Mouse (Mus musculus) midbrain, postnatal 0 days (tissue): ENCODE measurements at regions not wholly inside any gene's neighbourhood (a gene's known extent, or its start where the extent isn't known, plus 50 kb on each side); places are given as distances from the start of the nearest gene placed in this dataset.
A peak's percentile ranks its signal among the peaks of the same experiment; 100 is the strongest.

Experiments used
- ATAC-seq: fragments of 200-750 bp; cut with Nextera tagmentation; 2 replicates; pipeline ENCODE4 v1.8.0; 2017; ENCODE audit warnings: moderate number of reproducible peaks, mild to moderate bottlenecking, moderate TSS enrichment, moderate library complexity; ENCODE audit not compliant: low FRiP score
- DNase-seq: peaks from one replicate; pipeline ENCODE4 v3.0.0-alpha.2; 2015; ENCODE audit warnings: low spot score
- H3K27ac ChIP-seq: fragments of 300-500 bp; sonication (generic); 2 replicates; pipeline ENCODE4 v1.5.1; 2014; ENCODE audit warnings: low read depth, mild to moderate bottlenecking, low read length, mixed read lengths
- H3K27me3 ChIP-seq: fragments of 300-500 bp; sonication (generic); 2 replicates; pipeline ENCODE4 v1.6.1; 2014; ENCODE audit warnings: low read length, control low read depth, mixed read lengths; ENCODE audit not compliant: insufficient read depth
- H3K36me3 ChIP-seq: fragments of 300-500 bp; sonication (generic); 2 replicates; pipeline ENCODE4 v1.6.1; 2014; ENCODE audit warnings: low read length, control low read depth, mixed read lengths; ENCODE audit not compliant: insufficient read depth
- H3K4me1 ChIP-seq: fragments of 300-500 bp; sonication (generic); 2 replicates; pipeline ENCODE4 v1.6.1; 2014; ENCODE audit warnings: mild to moderate bottlenecking, control low read depth, antibody characterized with exemption, low read length, mixed read lengths; ENCODE audit not compliant: insufficient read depth
- H3K4me2 ChIP-seq: fragments of 300-500 bp; sonication (generic); 2 replicates; pipeline ENCODE4 v1.6.1; 2014; ENCODE audit warnings: low read depth, mild to moderate bottlenecking, low read length, mixed read lengths; ENCODE audit not compliant: poor library complexity, severe bottlenecking
- H3K4me3 ChIP-seq: fragments of 300-500 bp; sonication (generic); 2 replicates; pipeline ENCODE4 v1.5.1; 2014; ENCODE audit warnings: low read depth, mild to moderate bottlenecking, low read length, moderate library complexity
- H3K9ac ChIP-seq: fragments of 300-500 bp; sonication (generic); replicated peaks from 2 replicates; pipeline ENCODE4 v1.6.1; 2014; ENCODE audit warnings: mild to moderate bottlenecking, low read length, moderate library complexity, mixed read lengths; ENCODE audit not compliant: poor library complexity, severe bottlenecking
- H3K9me3 ChIP-seq: fragments of 300-500 bp; sonication (generic); 2 replicates; pipeline ENCODE4 v1.6.1; 2016; ENCODE audit warnings: low read length, control low read depth
- CTCF ChIP-seq: IDR thresholded peaks from 2 replicates; pipeline ENCODE4 v1.5.1; 2016; ENCODE audit warnings: antibody characterized with exemption, mild to moderate bottlenecking
- WGBS: fragments of 180-500 bp; shearing (Covaris S2); extraction: QIAGEN DNeasy Blood & Tissue Kit; methylation state at CpG from one replicate; pipeline ENCODE4 v1.1.7; 2014; 5-methylcytosine and 5-hydroxymethylcytosine counted together

GRCm38 (mm10) chr3:15205266-15206229 is 126.6 kb downstream of the Gm9733 start:
- Histone ChIP-seq H3K4me3 (no peak overlapping the region), H3K27me3 (no peaks in the 10 kb centered on the region), H3K9me3 (no peaks in the 10 kb centered on the region), H3K9ac (no peak overlapping the region), H3K36me3 (no peaks in the 10 kb centered on the region), H3K27ac (no peak overlapping the region), H3K4me2 (no peak overlapping the region), H3K4me1 (no peaks in the 10 kb centered on the region)
- DNase-seq = peak; percentile 26
- TF ChIP-seq CTCF = no peak
- ATAC-seq = peak; percentile 56; the same call in 1 of the 2 replicates
- 17% methylated on average over 6 of the region's 6 CpGs for WGBS

GRCm38 (mm10) chr3:15212357-15212756 is 119.7 kb downstream of the Gm9733 start:
- Histone ChIP-seq H3K36me3 (no peaks in the 10 kb centered on the region), H3K4me2 (no peak overlapping the region), H3K27me3 (no peaks in the 10 kb centered on the region), H3K27ac (no peak overlapping the region), H3K4me3 (no peak overlapping the region), H3K9me3 (no peaks in the 10 kb centered on the region), H3K4me1 (no peaks in the 10 kb centered on the region), H3K9ac (no peak overlapping the region)
- 85% methylated on average over 3 of the region's 3 CpGs for WGBS
- TF ChIP-seq CTCF = no peak
- DNase-seq (peak; percentile 4), ATAC-seq (no peak)

DNA sequence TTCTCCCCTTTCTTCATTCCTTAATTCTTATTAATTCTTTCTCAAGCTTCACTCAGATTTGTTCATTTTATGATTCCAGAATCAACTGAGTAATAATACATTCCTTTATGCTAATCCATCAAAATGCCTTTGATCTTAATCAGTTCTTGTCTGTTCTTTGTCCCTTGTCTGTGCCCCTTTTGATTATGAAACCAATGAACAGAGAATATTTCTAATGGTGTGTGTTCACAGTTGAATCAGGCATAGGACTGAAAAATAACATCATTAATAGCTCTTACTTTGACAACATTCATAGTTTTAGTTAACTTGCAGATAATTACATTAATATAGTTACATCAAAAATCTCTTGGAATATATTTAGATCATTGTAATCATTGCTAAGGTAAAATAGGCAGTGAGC is 114.5 kb downstream of the Gm9733 start:
- Histone ChIP-seq H3K27me3 (no peaks in the 10 kb centered on the region), H3K27ac (no peak overlapping the region), H3K4me3 (no peak overlapping the region), H3K36me3 (no peaks in the 10 kb centered on the region), H3K4me2 (no peak overlapping the region), H3K4me1 (no peaks in the 10 kb centered on the region), H3K9me3 (no peaks in the 10 kb centered on the region), H3K9ac (no peak overlapping the region)
- DNase-seq = no peak
- TF ChIP-seq CTCF = no peak
- ATAC-seq = no peak

GRCm38 (mm10) chr3:15219275-15219674 is 112.8 kb downstream of the Gm9733 start:
- TF ChIP-seq CTCF = no peak
- no peak overlapping the region for H3K9ac ChIP-seq
- H3K4me2 ChIP-seq = no peak overlapping the region
- no peak overlapping the region for H3K27ac ChIP-seq
- H3K4me3 ChIP-seq = no peak overlapping the region
- H3K9me3 ChIP-seq = no peaks in the 10 kb centered on the region
- no peaks in the 10 kb centered on the region for H3K36me3 ChIP-seq
- no peaks in the 10 kb centered on the region for H3K4me1 ChIP-seq
- ATAC-seq = no peak
- no peaks in the 10 kb centered on the region for H3K27me3 ChIP-seq
- no peak for DNase-seq
- 82% methylated on average over 2 of the region's 2 CpGs for WGBS

- no peak overlapping the region for H3K9ac ChIP-seq
- DNase-seq (no peak), ATAC-seq (no peak)
- H3K4me2 ChIP-seq = no peak overlapping the region
- no peaks in the 10 kb centered on the region for H3K27me3 ChIP-seq
- no peak overlapping the region for H3K4me3 ChIP-seq
- TF ChIP-seq CTCF = no peak
- H3K4me1 ChIP-seq = no peaks in the 10 kb centered on the region
- 80% methylated on average over 6 of the region's 6 CpGs for WGBS
- H3K36me3 ChIP-seq = no peaks in the 10 kb centered on the region
- no peak overlapping the region for H3K27ac ChIP-seq
- H3K9me3 ChIP-seq = no peaks in the 10 kb centered on the region
These were observed 108.8 kb downstream of the Gm9733 start for GRCm38 (mm10) chr3:15223266-15223665.

- Histone ChIP-seq H3K9me3 (no peaks in the 10 kb centered on the region), H3K4me2 (no peak overlapping the region), H3K36me3 (no peaks in the 10 kb centered on the region), H3K27me3 (no peaks in the 10 kb centered on the region), H3K9ac (no peak overlapping the region), H3K27ac (no peak overlapping the region), H3K4me1 (no peaks in the 10 kb centered on the region), H3K4me3 (no peak overlapping the region)
- DNase-seq (no peak), ATAC-seq (no peak)
- 64% methylated on average over 1 of the region's 1 CpGs for WGBS
- TF ChIP-seq CTCF = no peak
These were observed 107.7 kb downstream of the Gm9733 start for GRCm38 (mm10) chr3:15224452-15224851.
